Mouse (Mus musculus) megakaryocyte, embryonic 14.5 days (primary cell): Measurements from ENCODE around the gene Slc38a6.

ENCODE experiments used
- FLI1 ChIP-seq: IDR thresholded peaks from 2 replicates; pipeline ENCODE4 v1.6.1; 2012; ENCODE audit warnings: low read length, inconsistent platforms, mixed read lengths
- GATA1 ChIP-seq: IDR thresholded peaks from 3 replicates; pipeline ENCODE4 v1.6.1; 2012; ENCODE audit warnings: mixed read lengths, low read length, inconsistent platforms, borderline replicate concordance

GRCm38 (mm10) chr12:73358640-73359039 lies 72.1 kb downstream of the Slc38a6 start:
- TF ChIP-seq FLI1 (no peak), GATA1 (no peak)
